Mouse (Mus musculus): ENCODE results near the gene Stard3. TPM values are rescaled to one million over a fixed set of nuclear protein-coding genes. Genes with fewer than 3 reads are reported as not detected.
A peak's percentile ranks its signal among the peaks of the same experiment; 100 is the strongest.

The Stard3 gene
- polyA plus RNA-seq, 1 experiment from 2014 or later, result 45.6 TPM

DNA sequence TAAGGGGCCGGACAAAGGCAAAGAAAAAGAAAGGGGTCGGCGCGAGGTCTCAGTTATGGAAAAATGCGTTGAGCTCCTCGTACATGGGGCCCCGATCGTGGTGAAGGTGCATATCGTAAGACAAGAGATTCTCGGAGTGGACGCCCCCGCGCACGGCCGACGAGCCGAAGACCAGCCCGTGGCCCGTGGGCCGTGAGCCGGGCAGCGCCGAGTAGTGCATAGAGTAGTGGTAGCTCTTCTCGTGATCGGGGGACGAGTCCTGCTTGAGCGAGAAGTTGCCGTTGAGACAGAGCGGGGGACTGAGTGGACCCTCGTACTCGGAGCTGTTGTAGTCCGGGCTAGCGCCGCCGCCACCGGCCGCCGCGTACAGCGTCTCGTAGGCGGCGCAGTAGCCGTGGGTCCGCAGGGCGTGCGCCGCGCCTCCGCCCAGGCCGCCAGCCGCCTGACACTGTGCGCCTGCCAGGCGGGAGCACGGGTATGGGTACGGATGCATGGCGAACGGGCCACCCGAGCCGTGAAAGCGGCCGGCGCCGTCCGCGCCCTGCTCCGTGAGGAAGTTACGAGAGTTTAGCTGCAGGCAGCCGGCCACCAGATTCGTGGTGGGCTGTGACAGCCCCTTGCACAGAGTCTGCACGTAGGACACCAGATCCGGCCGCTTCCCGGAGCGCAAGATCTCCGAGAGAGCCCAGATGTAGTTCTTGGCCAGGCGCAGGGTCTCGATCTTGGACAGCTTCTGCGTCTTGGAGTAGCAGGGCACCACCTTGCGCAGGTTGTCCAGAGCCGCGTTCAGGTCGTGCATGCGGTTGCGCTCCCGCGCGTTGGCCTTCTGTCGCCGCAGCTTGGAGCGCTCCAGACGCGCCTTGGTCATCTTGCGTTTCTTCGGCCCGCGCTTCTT is 30.8 kb upstream of the Stard3 start:
- H3K4me1 ChIP-seq (ENCODE audit: control insufficient read depth, insufficient read depth, low read length), result peaks cover 9% of the 10 kb centered on the region
- no peaks in the 10 kb centered on the region for H3K36me3 ChIP-seq (ENCODE audit: control insufficient read depth, insufficient read depth, low read length)
- H3K9me3 ChIP-seq (ENCODE audit: control insufficient read depth, low read length), result no peaks in the 10 kb centered on the region
- peak overlapping the region; percentile 21 for H3K4me3 ChIP-seq (ENCODE audit: low read depth, low read length)
- peak overlapping the region; percentile 8; the same call in 1 of the 2 replicates for H3K4me2 ChIP-seq (ENCODE audit: low read depth)
- no peak for ATAC-seq (ENCODE audit: insufficient read depth, low FRiP score, low TSS enrichment)
- WGBS, result under 1% methylated on average over 97 of the region's 97 CpGs
- DNase-seq (ENCODE audit: low spot score), result peak; percentile 59
- no peak overlapping the region for H3K27ac ChIP-seq (ENCODE audit: low read depth, low read length)
- H3K27me3 ChIP-seq (ENCODE audit: control insufficient read depth, insufficient read depth, low read length), result peaks cover 95% of the 10 kb centered on the region
- no peak overlapping the region for H3K9ac ChIP-seq (ENCODE audit: low read length)

- no peak overlapping the region for H3K9ac ChIP-seq (ENCODE audit: low read length)
- H3K27ac ChIP-seq (ENCODE audit: low read depth, low read length), result no peak overlapping the region
- WGBS, result under 1% methylated on average over 35 of the region's 35 CpGs
Measured at GRCm38 (mm10) chr11:98328031-98328370, 30.2 kb upstream of the Stard3 start.

GRCm38 (mm10) chr11:98328371-98329069 is 29.6 kb upstream of the Stard3 start:
- Histone ChIP-seq H3K4me2 (ENCODE audit: low read depth) (peak overlapping the region; percentile 32), H3K9me3 (ENCODE audit: control insufficient read depth, low read length) (no peaks in the 10 kb centered on the region), H3K9ac (ENCODE audit: low read length) (no peak overlapping the region), H3K4me3 (ENCODE audit: low read depth, low read length) (peak overlapping the region; percentile 21), H3K27ac (ENCODE audit: low read depth, low read length) (no peak overlapping the region), H3K36me3 (ENCODE audit: control insufficient read depth, insufficient read depth, low read length) (no peaks in the 10 kb centered on the region), H3K27me3 (ENCODE audit: control insufficient read depth, insufficient read depth, low read length) (peaks cover 93% of the 10 kb centered on the region), H3K4me1 (ENCODE audit: control insufficient read depth, insufficient read depth, low read length) (peaks cover 9% of the 10 kb centered on the region)
- no peak for ATAC-seq (ENCODE audit: insufficient read depth, low FRiP score, low TSS enrichment)
- WGBS, result under 1% methylated on average over 48 of the region's 56 CpGs
- DNase-seq (ENCODE audit: low spot score), result peak; percentile 19

More at GRCm38 (mm10) chr11:98328031-98328370, 30.2 kb upstream of the Stard3 start:
- H3K4me1 ChIP-seq (ENCODE audit: control insufficient read depth, insufficient read depth, low read length), result peaks cover 9% of the 10 kb centered on the region
- H3K4me2 ChIP-seq (ENCODE audit: low read depth), result peak overlapping the region; percentile 32
- H3K36me3 ChIP-seq (ENCODE audit: control insufficient read depth, insufficient read depth, low read length), result no peaks in the 10 kb centered on the region
- H3K4me3 ChIP-seq (ENCODE audit: low read depth, low read length), result peak overlapping the region; percentile 21
- no peak for ATAC-seq (ENCODE audit: insufficient read depth, low FRiP score, low TSS enrichment)
- H3K9me3 ChIP-seq (ENCODE audit: control insufficient read depth, low read length), result no peaks in the 10 kb centered on the region
- no peak for DNase-seq (ENCODE audit: low spot score)
- peaks cover 93% of the 10 kb centered on the region for H3K27me3 ChIP-seq (ENCODE audit: control insufficient read depth, insufficient read depth, low read length)

DNA sequence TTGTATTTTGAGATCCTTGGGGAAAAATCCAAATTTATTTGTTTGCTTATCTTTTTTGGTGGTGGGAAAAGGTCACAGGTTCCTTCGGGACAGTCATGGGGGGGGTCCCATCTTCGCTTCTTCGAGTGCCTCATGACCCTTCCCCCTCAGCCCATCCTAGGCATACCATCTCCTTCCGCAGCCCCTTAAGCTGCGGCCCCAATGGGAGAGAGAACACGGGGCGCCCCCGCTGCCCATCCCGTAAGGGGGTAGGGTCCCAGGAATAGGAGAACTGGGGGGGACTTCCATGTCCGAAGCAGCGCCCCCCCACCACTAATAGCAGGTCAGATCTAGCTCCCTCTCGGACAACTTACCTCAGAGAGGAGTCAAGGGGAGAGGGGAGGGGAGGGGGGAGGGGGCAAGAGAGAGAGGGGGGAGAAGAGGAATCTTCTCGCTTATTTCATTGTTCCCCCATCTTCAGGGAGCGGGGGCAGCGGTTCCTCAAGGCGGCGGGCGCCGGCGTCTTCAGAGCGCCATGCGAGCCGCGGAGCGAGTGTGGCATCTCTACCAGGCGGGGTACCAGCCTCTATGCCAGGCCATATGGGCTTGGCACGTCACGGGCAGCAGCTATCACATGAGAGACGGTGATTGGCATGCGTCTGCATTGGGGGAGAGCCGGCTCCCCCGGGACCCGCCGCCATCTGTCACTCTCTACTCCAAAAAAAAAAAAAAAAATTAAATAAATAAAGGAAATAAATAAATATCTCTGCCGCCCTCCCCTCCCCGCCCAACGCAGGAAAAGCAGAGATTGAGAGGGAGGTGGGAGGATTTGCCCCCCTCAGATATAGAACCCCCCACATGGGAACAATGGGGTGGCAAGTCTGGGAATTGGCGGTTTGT is 28.8 kb upstream of the Stard3 start, which contains the start of gene Neurod2:
Gene Neurod2 (minus strand): TSS at position 568 of the 879 bp plus-strand sequence.
- H3K9ac ChIP-seq (ENCODE audit: low read length), result no peak within 1 kb of the TSS
- H3K9me3 ChIP-seq (ENCODE audit: control insufficient read depth, low read length), result no peaks in the 10 kb centered on the region
- H3K4me2 ChIP-seq (ENCODE audit: low read depth), result peak within 1 kb of the TSS; percentile 32
- ATAC-seq (ENCODE audit: insufficient read depth, low FRiP score, low TSS enrichment) (no peak), DNase-seq (ENCODE audit: low spot score) (peak; percentile 12)
- WGBS, result 2% methylated on average over 38 of the region's 38 CpGs
- no peak within 1 kb of the TSS for H3K27ac ChIP-seq (ENCODE audit: low read depth, low read length)
- H3K27me3 ChIP-seq (ENCODE audit: control insufficient read depth, insufficient read depth, low read length), result peaks cover 93% of the 10 kb centered on the region
- peak within 1 kb of the TSS; percentile 21 for H3K4me3 ChIP-seq (ENCODE audit: low read depth, low read length)
- H3K4me1 ChIP-seq (ENCODE audit: control insufficient read depth, insufficient read depth, low read length), result peaks cover 9% of the 10 kb centered on the region
- no peaks in the 10 kb centered on the region for H3K36me3 ChIP-seq (ENCODE audit: control insufficient read depth, insufficient read depth, low read length)

GRCm38 (mm10) chr11:98329960-98330744 is 28.0 kb upstream of the Stard3 start:
- Histone ChIP-seq H3K9me3 (ENCODE audit: control insufficient read depth, low read length) (no peaks in the 10 kb centered on the region), H3K4me3 (ENCODE audit: low read depth, low read length) (no peak overlapping the region), H3K27ac (ENCODE audit: low read depth, low read length) (no peak overlapping the region), H3K9ac (ENCODE audit: low read length) (no peak overlapping the region), H3K36me3 (ENCODE audit: control insufficient read depth, insufficient read depth, low read length) (no peaks in the 10 kb centered on the region), H3K4me2 (ENCODE audit: low read depth) (no peak overlapping the region), H3K4me1 (ENCODE audit: control insufficient read depth, insufficient read depth, low read length) (peaks cover 9% of the 10 kb centered on the region), H3K27me3 (ENCODE audit: control insufficient read depth, insufficient read depth, low read length) (peaks cover 93% of the 10 kb centered on the region)
- 20% methylated on average over 9 of the region's 9 CpGs for whole genome bisulfite sequencing
- ATAC-seq (ENCODE audit: insufficient read depth, low FRiP score, low TSS enrichment), result no peak
- no peak for DNase-seq (ENCODE audit: low spot score)

- WGBS, result 48% methylated on average over 2 of the region's 2 CpGs
- ATAC-seq (ENCODE audit: insufficient read depth, low FRiP score, low TSS enrichment) (no peak), DNase-seq (ENCODE audit: low spot score) (no peak)
- Histone ChIP-seq H3K9ac (ENCODE audit: low read length) (no peak overlapping the region), H3K27ac (ENCODE audit: low read depth, low read length) (no peak overlapping the region), H3K4me1 (ENCODE audit: control insufficient read depth, insufficient read depth, low read length) (peaks cover 9% of the 10 kb centered on the region), H3K4me2 (ENCODE audit: low read depth) (no peak overlapping the region), H3K4me3 (ENCODE audit: low read depth, low read length) (no peak overlapping the region), H3K27me3 (ENCODE audit: control insufficient read depth, insufficient read depth, low read length) (peaks cover 93% of the 10 kb centered on the region), H3K36me3 (ENCODE audit: control insufficient read depth, insufficient read depth, low read length) (no peaks in the 10 kb centered on the region), H3K9me3 (ENCODE audit: control insufficient read depth, low read length) (no peaks in the 10 kb centered on the region)
Measured at GRCm38 (mm10) chr11:98330745-98331204, 27.4 kb upstream of the Stard3 start.

GRCm38 (mm10) chr11:98331401-98331800 is 26.8 kb upstream of the Stard3 start:
- no peaks in the 10 kb centered on the region for H3K9me3 ChIP-seq (ENCODE audit: control insufficient read depth, low read length)
- H3K36me3 ChIP-seq (ENCODE audit: control insufficient read depth, insufficient read depth, low read length), result no peaks in the 10 kb centered on the region
- peaks cover 95% of the 10 kb centered on the region for H3K27me3 ChIP-seq (ENCODE audit: control insufficient read depth, insufficient read depth, low read length)
- H3K4me2 ChIP-seq (ENCODE audit: low read depth), result no peak overlapping the region
- ATAC-seq (ENCODE audit: insufficient read depth, low FRiP score, low TSS enrichment) (no peak), DNase-seq (ENCODE audit: low spot score) (no peak)
- WGBS, result 50% methylated on average over 1 of the region's 1 CpGs
- no peak overlapping the region for H3K4me3 ChIP-seq (ENCODE audit: low read depth, low read length)
- H3K27ac ChIP-seq (ENCODE audit: low read depth, low read length), result no peak overlapping the region
- H3K4me1 ChIP-seq (ENCODE audit: control insufficient read depth, insufficient read depth, low read length), result peaks cover 9% of the 10 kb centered on the region
- no peak overlapping the region for H3K9ac ChIP-seq (ENCODE audit: low read length)

- Histone ChIP-seq H3K9me3 (ENCODE audit: control insufficient read depth, low read length) (no peaks in the 10 kb centered on the region), H3K36me3 (ENCODE audit: control insufficient read depth, insufficient read depth, low read length) (no peaks in the 10 kb centered on the region), H3K27ac (ENCODE audit: low read depth, low read length) (no peak overlapping the region), H3K4me3 (ENCODE audit: low read depth, low read length) (no peak overlapping the region), H3K4me1 (ENCODE audit: control insufficient read depth, insufficient read depth, low read length) (peaks cover 9% of the 10 kb centered on the region), H3K4me2 (ENCODE audit: low read depth) (no peak overlapping the region), H3K9ac (ENCODE audit: low read length) (no peak overlapping the region), H3K27me3 (ENCODE audit: control insufficient read depth, insufficient read depth, low read length) (peaks cover 95% of the 10 kb centered on the region)
- DNase-seq (ENCODE audit: low spot score) (no peak), ATAC-seq (ENCODE audit: insufficient read depth, low FRiP score, low TSS enrichment) (no peak)
- 77% methylated on average over 3 of the region's 3 CpGs for WGBS
Measured at GRCm38 (mm10) chr11:98332186-98332585, 26.0 kb upstream of the Stard3 start.

Data from neural tube, embryonic 11.5 days (tissue).